Mouse (Mus musculus) midbrain, embryonic 16.5 days (tissue): ENCODE measurements around the gene Slc35f3. TPM values are rescaled to one million over a fixed set of nuclear protein-coding genes. Genes with fewer than 3 reads are reported as not detected.

Experiments used
- ATAC-seq: fragments of 200-750 bp; cut with Nextera tagmentation; 2 replicates; pipeline ENCODE4 v1.8.0; 2017; ENCODE audit warnings: moderate TSS enrichment
- H3K27ac ChIP-seq: fragments of 300-500 bp; sonication (generic); 2 replicates; pipeline ENCODE4 v1.5.1; 2014; ENCODE audit warnings: mild to moderate bottlenecking, low read length, mixed read lengths
- H3K27me3 ChIP-seq: fragments of 300-500 bp; sonication (generic); 2 replicates; pipeline ENCODE4 v1.6.1; 2014; ENCODE audit warnings: low read depth, low read length, mixed read lengths; ENCODE audit not compliant: control insufficient read depth, insufficient read depth
- H3K36me3 ChIP-seq: fragments of 300-500 bp; sonication (generic); 2 replicates; pipeline ENCODE4 v1.6.1; 2014; ENCODE audit warnings: mild to moderate bottlenecking, low read length, moderate library complexity, mixed read lengths; ENCODE audit not compliant: control insufficient read depth, insufficient read depth
- H3K4me1 ChIP-seq: fragments of 300-500 bp; sonication (generic); 2 replicates; pipeline ENCODE4 v1.6.1; 2014; ENCODE audit warnings: mild to moderate bottlenecking, low read length, mixed read lengths; ENCODE audit not compliant: control insufficient read depth, insufficient read depth
- H3K4me2 ChIP-seq: fragments of 300-500 bp; sonication (generic); 2 replicates; pipeline ENCODE4 v1.6.1; 2014; ENCODE audit warnings: mild to moderate bottlenecking, low read length, mixed read lengths
- H3K4me3 ChIP-seq: fragments of 300-500 bp; sonication (generic); 2 replicates; pipeline ENCODE4 v1.5.1; 2014; ENCODE audit warnings: low read depth, mild to moderate bottlenecking, low read length, moderate library complexity, mixed read lengths
- H3K9ac ChIP-seq: fragments of 300-500 bp; sonication (generic); 2 replicates; pipeline ENCODE4 v1.6.1; 2014; ENCODE audit warnings: low read depth, low read length, mixed read lengths
- H3K9me3 ChIP-seq: fragments of 300-500 bp; sonication (generic); replicated peaks from 2 replicates; pipeline ENCODE4 v1.6.1; 2014; ENCODE audit warnings: mild to moderate bottlenecking, low read length, mixed read lengths; ENCODE audit not compliant: control insufficient read depth, poor library complexity, severe bottlenecking
- WGBS: fragments of 180-500 bp; shearing (Covaris S2); extraction: QIAGEN DNeasy Blood & Tissue Kit; methylation state at CpG from one replicate; pipeline ENCODE4 v1.1.7; 2014; 5-methylcytosine and 5-hydroxymethylcytosine counted together
- polyA plus RNA-seq: library from polyadenylated mRNA; unstranded; fragments of >200 nt; fragmentation: Nextera tagmentation; extraction: Ambion mirVana; gene quantifications from 2 replicates; pipeline ENCODE4 v1.2.1, GENCODE M21; 2015

Gene Slc35f3
- polyA plus RNA-seq, 1 experiment from 2014 or later: 2.5 TPM

- WGBS: 95% methylated on average over 2 of the region's 2 CpGs
- no peak overlapping the region for H3K4me3 ChIP-seq
- H3K4me1 ChIP-seq: no peaks in the 10 kb centered on the region
- H3K36me3 ChIP-seq: no peaks in the 10 kb centered on the region
- no peaks in the 10 kb centered on the region for H3K27me3 ChIP-seq
- ATAC-seq: no peak
- H3K27ac ChIP-seq: no peak overlapping the region
- no peaks in the 10 kb centered on the region for H3K9me3 ChIP-seq
- no peak overlapping the region for H3K4me2 ChIP-seq
- no peak overlapping the region for H3K9ac ChIP-seq
These were observed 25.9 kb upstream of the Slc35f3 start for GRCm38 (mm10) chr8:126272445-126272844.

- Histone ChIP-seq H3K36me3 (no peaks in the 10 kb centered on the region), H3K27ac (no peak overlapping the region), H3K9ac (no peak overlapping the region), H3K4me2 (no peak overlapping the region), H3K9me3 (no peaks in the 10 kb centered on the region), H3K4me1 (no peaks in the 10 kb centered on the region), H3K27me3 (no peaks in the 10 kb centered on the region), H3K4me3 (no peak overlapping the region)
- 56% methylated on average over 4 of the region's 4 CpGs for WGBS
- ATAC-seq: no peak
These were observed 25.3 kb upstream of the Slc35f3 start for GRCm38 (mm10) chr8:126273066-126273465.

DNA sequence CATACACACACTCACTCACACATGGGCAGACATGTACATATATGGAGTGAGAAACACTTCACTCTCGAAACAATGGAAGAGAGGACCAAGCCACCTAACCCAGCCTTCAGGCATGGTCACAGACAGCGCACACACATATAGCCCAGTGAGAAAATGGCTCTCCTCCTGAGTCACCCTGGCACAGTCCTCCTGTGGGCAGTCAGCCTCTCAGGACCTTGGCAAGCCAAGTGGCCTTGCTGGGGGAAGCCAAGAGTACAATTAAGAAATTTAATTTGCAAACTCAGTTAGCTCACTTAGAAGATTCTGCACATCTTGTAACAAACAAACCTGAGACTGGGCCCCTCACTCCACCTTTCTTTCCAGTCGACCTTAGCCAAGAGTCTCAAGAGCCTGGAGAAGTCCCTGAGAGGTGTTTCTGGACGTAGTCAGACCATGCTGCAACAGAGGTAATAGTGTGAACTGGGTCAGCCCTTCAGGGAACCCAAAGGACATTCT lies 23.4 kb upstream of the Slc35f3 start:
- 68% methylated on average over 4 of the region's 4 CpGs for WGBS
- Histone ChIP-seq H3K27me3 (no peaks in the 10 kb centered on the region), H3K4me2 (no peak overlapping the region), H3K27ac (no peak overlapping the region), H3K36me3 (no peaks in the 10 kb centered on the region), H3K4me1 (no peaks in the 10 kb centered on the region), H3K4me3 (no peak overlapping the region), H3K9me3 (no peaks in the 10 kb centered on the region), H3K9ac (no peak overlapping the region)
- no peak for ATAC-seq

- 82% methylated on average over 4 of the region's 4 CpGs for WGBS
These were observed 22.5 kb upstream of the Slc35f3 start for GRCm38 (mm10) chr8:126275886-126276285.

GRCm38 (mm10) chr8:126291951-126292350 lies 6.4 kb upstream of the Slc35f3 start:
- Histone ChIP-seq H3K9ac (no peak overlapping the region), H3K36me3 (no peaks in the 10 kb centered on the region), H3K4me1 (no peaks in the 10 kb centered on the region), H3K4me2 (no peak overlapping the region), H3K9me3 (no peaks in the 10 kb centered on the region), H3K27me3 (no peaks in the 10 kb centered on the region), H3K4me3 (no peak overlapping the region), H3K27ac (no peak overlapping the region)
- no peak for ATAC-seq
- WGBS: 86% methylated on average over 10 of the region's 10 CpGs

More at GRCm38 (mm10) chr8:126275886-126276285, 22.5 kb upstream of the Slc35f3 start:
- no peaks in the 10 kb centered on the region for H3K27me3 ChIP-seq
- H3K36me3 ChIP-seq: no peaks in the 10 kb centered on the region
- no peaks in the 10 kb centered on the region for H3K4me1 ChIP-seq
- H3K4me2 ChIP-seq: no peak overlapping the region
- H3K27ac ChIP-seq: no peak overlapping the region
- no peak for ATAC-seq
- H3K9ac ChIP-seq: no peak overlapping the region
- H3K9me3 ChIP-seq: no peaks in the 10 kb centered on the region
- H3K4me3 ChIP-seq: no peak overlapping the region

DNA sequence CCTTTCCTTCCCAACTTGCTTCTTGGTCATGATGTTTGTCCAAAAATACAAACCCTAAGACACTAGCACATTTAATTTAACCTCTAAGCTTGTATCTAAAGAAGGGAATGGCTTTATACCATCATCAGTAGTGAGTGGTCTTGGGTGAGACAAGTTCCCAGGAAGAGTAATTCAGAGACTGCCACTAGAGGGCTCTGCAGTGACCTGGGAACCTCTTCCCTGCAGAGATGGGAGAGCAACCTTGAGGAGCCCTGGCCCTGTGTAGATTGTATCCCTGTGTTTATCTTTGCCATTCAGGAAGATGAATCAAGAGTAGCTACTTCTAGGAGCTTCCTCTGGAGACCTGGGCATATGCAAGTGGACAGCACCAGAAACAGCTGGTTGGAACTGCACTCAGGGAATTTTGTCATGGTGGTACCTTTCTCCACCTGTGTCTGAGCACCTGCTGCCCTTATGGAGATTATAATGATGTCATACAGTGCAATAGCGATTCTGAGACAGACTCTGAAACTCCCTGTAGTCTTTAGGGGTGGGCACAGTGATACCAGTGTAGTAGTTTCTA lies 993 bp upstream of the Slc35f3 start:
- Histone ChIP-seq H3K9me3 (no peaks in the 10 kb centered on the region), H3K36me3 (no peaks in the 10 kb centered on the region), H3K4me1 (peaks cover 3% of the 10 kb centered on the region), H3K4me2 (no peak overlapping the region), H3K27me3 (peaks cover 4% of the 10 kb centered on the region; the same call in 1 of the 2 replicates), H3K4me3 (no peak overlapping the region), H3K27ac (no peak overlapping the region), H3K9ac (no peak overlapping the region)
- 0 out of 2 replicates have a peak, but pooled peaks have one; percentile 7 for ATAC-seq
- 29% methylated on average over 1 of the region's 1 CpGs for WGBS

DNA sequence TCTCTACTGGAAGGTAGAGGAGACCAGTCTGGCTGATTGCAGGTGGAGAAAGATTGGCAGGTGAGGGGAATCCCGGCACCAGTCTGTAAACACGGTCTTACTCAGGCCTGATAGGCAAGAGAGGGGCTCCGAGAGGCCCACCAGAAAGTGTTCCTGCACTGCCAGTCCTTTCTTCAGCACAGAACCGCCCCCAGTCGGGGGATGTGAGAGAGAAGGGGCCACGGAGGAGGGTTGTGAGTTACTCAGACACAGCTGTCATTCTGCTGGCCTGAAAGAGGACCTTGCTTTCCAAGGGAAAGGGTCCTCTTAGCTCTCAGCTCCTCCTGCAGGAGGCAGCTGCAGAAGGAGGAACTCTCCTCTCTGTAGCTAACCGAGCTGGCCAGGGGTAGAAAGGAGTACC lies 975 bp downstream of the Slc35f3 start:
- peak overlapping the region; percentile 48; the same call in 1 of the 2 replicates for H3K9ac ChIP-seq
- WGBS: 33% methylated on average over 7 of the region's 7 CpGs
- peak overlapping the region; percentile 63 for H3K4me3 ChIP-seq
- H3K27ac ChIP-seq: no peak overlapping the region
- no peak for ATAC-seq
- H3K4me2 ChIP-seq: peak overlapping the region; percentile 99
- peaks cover 3% of the 10 kb centered on the region for H3K4me1 ChIP-seq
- no peaks in the 10 kb centered on the region for H3K36me3 ChIP-seq
- no peaks in the 10 kb centered on the region for H3K9me3 ChIP-seq
- H3K27me3 ChIP-seq: peaks cover 4% of the 10 kb centered on the region; the same call in 1 of the 2 replicates

DNA sequence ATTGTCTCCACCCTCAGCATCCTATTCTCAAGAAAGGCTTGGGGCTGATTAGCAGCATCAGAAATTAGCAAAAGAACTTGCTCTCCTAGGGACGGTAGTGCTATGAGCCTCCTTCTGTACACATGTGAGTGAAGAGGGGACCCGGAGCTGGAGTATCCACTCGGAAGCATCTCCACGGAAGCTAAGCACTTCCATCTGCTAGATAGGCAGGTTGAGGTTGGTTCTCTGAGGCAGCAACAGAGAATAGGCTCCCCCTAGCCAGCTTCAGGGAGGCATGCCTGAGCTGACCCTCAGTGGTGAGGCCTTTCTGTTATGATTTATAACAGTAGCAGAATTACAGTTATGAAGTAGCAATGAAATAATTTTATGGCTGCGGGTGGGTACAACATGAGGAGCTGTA lies 2.0 kb downstream of the Slc35f3 start:
- Histone ChIP-seq H3K4me1 (peaks cover 3% of the 10 kb centered on the region), H3K27me3 (peaks cover 4% of the 10 kb centered on the region; the same call in 1 of the 2 replicates), H3K27ac (no peak overlapping the region), H3K9me3 (no peaks in the 10 kb centered on the region), H3K36me3 (no peaks in the 10 kb centered on the region), H3K9ac (no peak overlapping the region), H3K4me3 (no peak overlapping the region), H3K4me2 (no peak overlapping the region)
- ATAC-seq: no peak
- 87% methylated on average over 5 of the region's 5 CpGs for WGBS

DNA sequence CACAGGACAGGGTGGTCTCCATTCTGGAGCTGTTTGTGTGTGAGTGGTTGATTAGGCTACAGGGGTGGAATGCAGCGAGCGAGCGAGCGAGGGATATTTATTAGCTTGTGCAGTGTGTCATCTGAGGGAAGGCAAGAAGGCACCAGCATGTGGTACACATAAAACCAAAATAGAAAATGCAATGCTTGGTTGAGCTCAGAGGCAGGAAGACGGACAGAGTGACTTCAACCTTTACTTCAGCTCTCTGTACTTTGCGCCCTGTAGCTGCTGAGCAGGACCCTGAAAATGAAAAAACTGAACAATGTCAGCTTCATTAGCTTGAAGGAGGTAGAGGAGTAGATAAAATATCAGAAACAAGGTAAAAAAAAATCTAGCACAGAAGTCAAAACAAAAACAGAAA lies 3.2 kb downstream of the Slc35f3 start:
- H3K27me3 ChIP-seq: peaks cover 4% of the 10 kb centered on the region; the same call in 1 of the 2 replicates
- H3K4me2 ChIP-seq: no peak overlapping the region
- H3K27ac ChIP-seq: no peak overlapping the region
- no peaks in the 10 kb centered on the region for H3K9me3 ChIP-seq
- ATAC-seq: no peak
- peaks cover 3% of the 10 kb centered on the region for H3K4me1 ChIP-seq
- 76% methylated on average over 6 of the region's 6 CpGs for WGBS
- H3K36me3 ChIP-seq: no peaks in the 10 kb centered on the region
- H3K4me3 ChIP-seq: no peak overlapping the region
- no peak overlapping the region for H3K9ac ChIP-seq
